Comparison of ENCODE assay signal across 20 mouse cellular contexts in the genomic region with DNA sequence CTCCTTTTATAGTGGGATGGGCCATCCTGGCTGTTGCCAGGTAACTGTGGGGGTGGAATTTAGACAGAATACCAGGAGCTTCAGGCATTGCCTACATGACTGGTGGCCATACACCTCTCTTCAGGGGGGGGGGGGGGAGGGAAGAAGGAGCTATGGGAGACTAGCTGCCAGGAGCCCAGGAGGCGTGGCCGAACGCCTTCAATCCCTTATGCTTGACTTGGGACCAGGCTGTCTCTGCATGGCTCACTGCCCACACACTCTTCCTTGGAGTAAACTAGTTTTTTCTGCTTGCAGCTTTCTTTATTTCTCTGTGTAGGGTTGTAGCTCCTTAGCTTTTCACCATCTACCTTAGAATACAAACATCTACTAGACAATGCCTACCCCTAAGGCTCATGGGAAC.
A peak's percentile ranks its signal among the peaks of the same experiment; 100 is the strongest.
DNase-seq lines count a peak whose midpoint lies in the region; ATAC-seq and TF ChIP-seq lines count a peak whose summit lies in the region.
"Had no signal": no experiment of that assay in that cellular context is flagged by ENCODE, and none has a peak within 500 bp of the region (broad histone marks: within the 10 kb centered on the region; RNA-seq: fewer than 3 reads in every experiment).

No protein-coding gene starts in this region.

- no peaks in the 10 kb centered on the region for H3K27me3 ChIP-seq in forebrain, embryonic 15.5 days
- no peaks in the 10 kb centered on the region for H3K27me3 ChIP-seq in forebrain, embryonic 16.5 days (replicated peaks; ENCODE audit: control insufficient read depth, insufficient read depth, low read length)
- H3K27me3 ChIP-seq in kidney, embryonic 14.5 days (ENCODE audit: control insufficient read depth, insufficient read depth, low read length) = no peaks in the 10 kb centered on the region
- no peaks in the 10 kb centered on the region for H3K27me3 ChIP-seq in midbrain, postnatal 0 days (ENCODE audit: insufficient read depth, low read length)
- no peaks in the 10 kb centered on the region for H3K27me3 ChIP-seq in midbrain, embryonic 10.5 days (ENCODE audit: low read depth, poor library complexity, severe bottlenecking)
- H3K27me3 ChIP-seq: embryonic facial prominence, embryonic 12.5 days; limb, embryonic 15.5 days; neural tube, embryonic 15.5 days had no signal

- H3K36me3 ChIP-seq in forebrain, embryonic 15.5 days = no peaks in the 10 kb centered on the region
- H3K36me3 ChIP-seq in forebrain, embryonic 16.5 days (ENCODE audit: control insufficient read depth, insufficient read depth) = no peaks in the 10 kb centered on the region
- H3K36me3 ChIP-seq in kidney, embryonic 14.5 days (ENCODE audit: control insufficient read depth, insufficient read depth, low read length) = no peaks in the 10 kb centered on the region
- no peaks in the 10 kb centered on the region for H3K36me3 ChIP-seq in midbrain, postnatal 0 days (ENCODE audit: insufficient read depth, low read length)
- H3K36me3 ChIP-seq in midbrain, embryonic 10.5 days = no peaks in the 10 kb centered on the region
- H3K36me3 ChIP-seq: embryonic facial prominence, embryonic 12.5 days; limb, embryonic 15.5 days; neural tube, embryonic 15.5 days had no signal

- H3K27ac ChIP-seq in forebrain, embryonic 15.5 days (replicated peaks) = no peak overlapping the region
- H3K27ac ChIP-seq in forebrain, embryonic 16.5 days (ENCODE audit: low read length) = no peak overlapping the region
- no peak overlapping the region for H3K27ac ChIP-seq in kidney, embryonic 14.5 days (ENCODE audit: low read depth, low read length)
- H3K27ac ChIP-seq in midbrain, postnatal 0 days (ENCODE audit: low read depth, low read length) = no peak overlapping the region
- no peak overlapping the region for H3K27ac ChIP-seq in midbrain, embryonic 10.5 days (replicated peaks)
- H3K27ac ChIP-seq: embryonic facial prominence, embryonic 12.5 days; limb, embryonic 15.5 days; liver, embryonic 14.5 days; neural tube, embryonic 15.5 days had no signal

- no peak for DNase-seq in kidney, postnatal 36 days
- peak; percentile 27 for DNase-seq in midbrain, postnatal 0 days (ENCODE audit: low spot score)
- DNase-seq in midbrain, embryonic 10.5 days (ENCODE audit: low spot score) = no peak
- no peak for DNase-seq in gastrocnemius, postnatal 25 days
- DNase-seq: adrenal gland, postnatal 14 days; B cell, adult 2 months; forebrain, postnatal 0 days; kidney, adult 9 months; layer of hippocampus, adult 9-11 months; lung, embryonic 14.5 days; right cerebral cortex, adult 18-20 months; thymus, adult 18-20 months; thymus, postnatal 36 days had no signal

- ATAC-seq in forebrain, embryonic 15.5 days (replicated peaks) = 0 out of 2 replicates have a peak, but pooled peaks have one; percentile 32
- ATAC-seq in forebrain, embryonic 16.5 days = no peak
- ATAC-seq in kidney, embryonic 14.5 days (ENCODE audit: low FRiP score, low TSS enrichment) = 0 out of 2 replicates have a peak, but pooled peaks have one; percentile 43
- no peak for ATAC-seq in midbrain, postnatal 0 days (ENCODE audit: low FRiP score)
- ATAC-seq: forebrain, postnatal 0 days had no signal

- no peak overlapping the region for H3K9ac ChIP-seq in forebrain, embryonic 15.5 days (replicated peaks)
- H3K9ac ChIP-seq in forebrain, embryonic 16.5 days (replicated peaks; ENCODE audit: low read depth, low read length) = no peak overlapping the region
- H3K9ac ChIP-seq in kidney, embryonic 14.5 days (ENCODE audit: low read depth, low read length) = no peak overlapping the region
- no peak overlapping the region for H3K9ac ChIP-seq in midbrain, postnatal 0 days (replicated peaks; ENCODE audit: low read length, poor library complexity, severe bottlenecking)
- H3K9ac ChIP-seq: embryonic facial prominence, embryonic 12.5 days; forebrain, postnatal 0 days; limb, embryonic 15.5 days; liver, embryonic 14.5 days; lung, embryonic 14.5 days; neural tube, embryonic 15.5 days had no signal

- no peaks in the 10 kb centered on the region for H3K4me1 ChIP-seq in forebrain, embryonic 15.5 days
- H3K4me1 ChIP-seq in forebrain, embryonic 16.5 days (replicated peaks; ENCODE audit: control insufficient read depth, insufficient read depth, low read length) = no peaks in the 10 kb centered on the region
- H3K4me1 ChIP-seq in kidney, embryonic 14.5 days (ENCODE audit: control insufficient read depth, insufficient read depth, low read length) = no peaks in the 10 kb centered on the region
- H3K4me1 ChIP-seq in midbrain, postnatal 0 days (ENCODE audit: insufficient read depth, low read length) = no peaks in the 10 kb centered on the region
- peaks cover 2% of the 10 kb centered on the region; the same call in 1 of the 2 replicates for H3K4me1 ChIP-seq in midbrain, embryonic 10.5 days
- H3K4me1 ChIP-seq: embryonic facial prominence, embryonic 12.5 days; limb, embryonic 15.5 days; neural tube, embryonic 15.5 days had no signal

- no peaks in the 10 kb centered on the region for H3K9me3 ChIP-seq in forebrain, embryonic 15.5 days
- H3K9me3 ChIP-seq in forebrain, embryonic 16.5 days (ENCODE audit: control insufficient read depth, low read length) = no peaks in the 10 kb centered on the region
- no peaks in the 10 kb centered on the region for H3K9me3 ChIP-seq in kidney, embryonic 14.5 days (ENCODE audit: control insufficient read depth, low read length)
- H3K9me3 ChIP-seq in midbrain, postnatal 0 days (ENCODE audit: low read length) = no peaks in the 10 kb centered on the region
- no peaks in the 10 kb centered on the region for H3K9me3 ChIP-seq in midbrain, embryonic 10.5 days (replicated peaks)
- H3K9me3 ChIP-seq: embryonic facial prominence, embryonic 12.5 days; limb, embryonic 15.5 days; neural tube, embryonic 15.5 days had no signal

- no peak overlapping the region for H3K4me2 ChIP-seq in forebrain, embryonic 15.5 days (replicated peaks)
- no peak overlapping the region for H3K4me2 ChIP-seq in forebrain, embryonic 16.5 days (ENCODE audit: low read length)
- no peak overlapping the region for H3K4me2 ChIP-seq in kidney, embryonic 14.5 days (replicated peaks; ENCODE audit: low read depth, low read length)
- H3K4me2 ChIP-seq in midbrain, postnatal 0 days (ENCODE audit: low read depth, low read length, poor library complexity, severe bottlenecking) = no peak overlapping the region
- H3K4me2 ChIP-seq: embryonic facial prominence, embryonic 12.5 days; limb, embryonic 15.5 days; lung, embryonic 14.5 days; neural tube, embryonic 15.5 days had no signal

- 82% methylated on average over 3 of the region's 3 CpGs for WGBS in forebrain, embryonic 15.5 days
- no CpG with 5 or more reads among the region's 3 CpGs for WGBS in forebrain, embryonic 16.5 days
- 74% methylated on average over 3 of the region's 3 CpGs for WGBS in kidney, embryonic 14.5 days
- 72% methylated on average over 3 of the region's 3 CpGs for WGBS in midbrain, postnatal 0 days
- WGBS in midbrain, embryonic 10.5 days = 59% methylated on average over 3 of the region's 3 CpGs

- TF ChIP-seq CTCF in midbrain, postnatal 0 days (IDR thresholded peaks at IDR 0.05) = no peak

- no peak overlapping the region for H3K4me3 ChIP-seq in forebrain, embryonic 15.5 days
- H3K4me3 ChIP-seq in forebrain, embryonic 16.5 days (replicated peaks; ENCODE audit: low read length) = no peak overlapping the region
- H3K4me3 ChIP-seq in kidney, embryonic 14.5 days (ENCODE audit: low read length) = no peak overlapping the region
- H3K4me3 ChIP-seq in midbrain, postnatal 0 days (ENCODE audit: low read depth, low read length) = no peak overlapping the region
- H3K4me3 ChIP-seq in midbrain, embryonic 10.5 days = no peak overlapping the region
- H3K4me3 ChIP-seq: embryonic facial prominence, embryonic 12.5 days; limb, embryonic 15.5 days; neural tube, embryonic 15.5 days had no signal

Comparison
In these comparisons a context has a peak if more than half of its experiments do, and no peak if none do; other contexts are left out.
1. ATAC-seq: peak in forebrain, embryonic 15.5 days (single experiment) and kidney, embryonic 14.5 days (single experiment); none in forebrain, embryonic 16.5 days (single experiment) and midbrain, postnatal 0 days (single experiment).